Mouse (Mus musculus): Measurements from ENCODE around the gene Lrrc28. TPM values are rescaled to one million over a fixed set of nuclear protein-coding genes. Genes with fewer than 3 reads are reported as not detected.
A peak's percentile ranks its signal among the peaks of the same experiment; 100 is the strongest.

Lrrc28 gene
- total RNA-seq (2014; rRNA removed) (45.2 and 70.4 TPM in 2 replicates), polyA plus RNA-seq (2015; fragmentation: Nextera tagmentation; extraction: Ambion mirVana) (31.3 and 32.2 TPM in 2 replicates)

DNA sequence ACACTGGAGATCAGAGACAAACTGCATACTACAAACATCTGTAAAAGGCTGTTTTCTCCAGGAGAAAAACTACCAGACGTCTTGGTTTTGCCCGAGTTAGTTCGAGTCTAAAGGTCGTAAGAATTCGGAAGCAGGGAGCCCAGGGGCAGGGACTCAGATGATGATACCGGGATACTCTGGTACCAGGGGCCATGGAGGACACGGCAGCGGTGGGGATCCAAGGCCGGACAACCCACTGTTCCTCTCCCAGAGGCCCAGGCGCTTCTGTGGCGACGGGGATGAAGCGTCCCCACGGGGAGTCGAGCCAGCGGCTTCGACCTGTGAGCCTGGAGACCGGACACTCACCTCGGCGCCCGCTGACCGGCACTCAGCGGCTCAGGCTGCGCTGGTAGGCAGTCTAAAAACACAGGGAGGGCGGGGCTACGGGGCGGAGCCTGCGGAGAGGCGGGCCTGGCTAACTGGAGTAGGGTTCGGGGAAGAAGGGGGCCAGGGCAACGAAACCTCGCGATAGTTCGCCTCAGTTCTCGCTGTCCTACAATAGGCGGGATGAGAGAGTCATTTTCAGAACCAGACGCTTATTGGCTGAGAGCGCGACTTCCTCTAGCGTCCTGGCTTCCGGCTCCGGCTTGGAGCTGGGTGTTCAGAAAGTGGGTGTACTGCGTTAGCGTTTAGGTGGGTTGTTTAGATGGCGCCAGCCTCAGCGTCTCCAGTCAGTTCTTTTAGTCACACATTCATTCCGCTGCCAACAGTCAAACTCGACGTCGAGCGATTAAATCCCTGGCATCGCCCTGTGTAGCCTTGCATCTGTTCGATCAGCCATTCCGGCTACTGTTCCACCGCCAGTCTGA is at the start of gene Lrrc28:
Lrrc28 (minus strand) TSS at position 436 of the 848 bp plus-strand sequence.
- ATAC-seq (peak; percentile 100), DNase-seq (peak; percentile 98)
- Histone ChIP-seq H3K9ac (peak within 1 kb of the TSS; percentile 89), H3K4me1 (ENCODE audit: insufficient read depth) (peaks cover 8% of the 10 kb centered on the region; the same call in 1 of the 2 replicates), H3K36me3 (ENCODE audit: insufficient read depth) (0 out of 2 replicates have a peak, but pooled peaks cover 5% of the 10 kb centered on the region), H3K27ac (ENCODE audit: low read depth, low read length) (peak within 1 kb of the TSS; percentile 95), H3K9me3 (ENCODE audit: low read length) (no peaks in the 10 kb centered on the region), H3K4me2 (ENCODE audit: low read depth) (peak within 1 kb of the TSS; percentile 73), H3K4me3 (ENCODE audit: low read depth, low read length) (peak within 1 kb of the TSS; percentile 90), H3K27me3 (ENCODE audit: insufficient read depth, low read length) (no peaks in the 10 kb centered on the region)
- WGBS: under 1% methylated on average over 55 of the region's 55 CpGs
- no peak for TF ChIP-seq CTCF (IDR thresholded peaks at IDR 0.05; ENCODE audit: low read depth)

DNA sequence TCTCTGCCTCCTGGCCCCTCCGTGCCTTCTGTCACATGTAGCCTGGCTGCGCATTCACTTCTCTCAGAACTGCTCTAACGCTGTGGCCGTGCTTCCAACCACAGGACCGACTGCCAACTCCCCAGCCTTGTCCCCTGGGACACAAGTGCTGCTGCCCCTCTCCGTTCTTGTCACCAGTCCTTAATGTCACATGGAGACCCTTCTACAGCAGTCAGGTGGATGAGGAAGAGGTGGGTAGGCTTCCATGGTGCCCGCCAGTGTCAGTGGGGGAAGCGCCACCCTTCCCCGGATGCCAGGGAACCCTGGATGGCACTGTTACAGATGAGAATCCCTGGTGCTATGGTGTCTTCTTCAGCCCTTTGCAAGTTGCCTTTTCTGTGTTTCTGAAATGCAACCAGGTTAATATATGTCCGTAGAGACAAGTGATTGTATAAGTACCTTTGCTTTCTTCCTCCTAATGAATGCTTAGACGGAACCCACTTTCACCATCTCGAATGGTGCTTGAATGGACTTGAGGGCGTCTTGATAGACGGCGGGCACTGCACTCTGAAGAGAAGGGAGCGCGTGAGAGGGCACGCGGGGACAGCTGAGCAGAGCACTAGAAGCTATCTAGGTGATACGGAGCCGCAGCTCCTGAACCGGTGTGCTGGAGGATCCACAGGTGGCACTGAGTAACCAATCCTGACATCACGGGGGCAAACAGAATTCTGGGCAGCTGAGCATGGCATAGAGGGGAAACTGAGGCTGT is 47.9 kb upstream of the Lrrc28 start:
- no peak for DNase-seq
- 91% methylated on average over 23 of the region's 23 CpGs for WGBS

DNA sequence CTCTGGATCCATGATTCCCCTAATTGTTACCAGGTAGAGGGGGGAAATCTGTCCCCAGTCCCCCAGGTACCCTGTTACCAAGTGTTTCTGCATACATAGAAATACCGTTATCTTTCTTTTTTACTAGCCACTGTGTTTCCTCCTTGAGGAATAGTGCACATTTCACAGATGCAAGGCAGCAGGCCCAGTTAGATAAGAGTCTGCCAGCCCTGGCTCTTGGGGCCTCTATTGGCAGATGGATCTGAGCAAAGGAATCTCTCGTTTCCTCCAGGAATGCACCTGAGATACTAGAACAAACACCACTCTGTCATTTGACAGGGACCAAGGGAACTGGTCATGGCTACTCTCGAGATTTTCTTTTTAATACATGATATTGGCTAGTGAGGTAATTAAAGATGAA is 47.1 kb upstream of the Lrrc28 start:
- Histone ChIP-seq H3K4me3 (ENCODE audit: low read depth, low read length) (no peak overlapping the region), H3K36me3 (ENCODE audit: insufficient read depth) (no peaks in the 10 kb centered on the region), H3K27me3 (ENCODE audit: insufficient read depth, low read length) (no peaks in the 10 kb centered on the region), H3K9me3 (ENCODE audit: low read length) (no peaks in the 10 kb centered on the region), H3K4me2 (ENCODE audit: low read depth) (no peak overlapping the region), H3K4me1 (ENCODE audit: insufficient read depth) (no peaks in the 10 kb centered on the region), H3K27ac (ENCODE audit: low read depth, low read length) (no peak overlapping the region), H3K9ac (no peak overlapping the region)
- DNase-seq (no peak), ATAC-seq (no peak)
- no peak for TF ChIP-seq CTCF (IDR thresholded peaks at IDR 0.05; ENCODE audit: low read depth)
- 73% methylated on average over 3 of the region's 3 CpGs for WGBS

More for the DNA sequence above, 47.9 kb upstream of the Lrrc28 start:
- Histone ChIP-seq H3K4me2 (ENCODE audit: low read depth) (no peak overlapping the region), H3K4me3 (ENCODE audit: low read depth, low read length) (no peak overlapping the region), H3K4me1 (ENCODE audit: insufficient read depth) (no peaks in the 10 kb centered on the region), H3K9me3 (ENCODE audit: low read length) (no peaks in the 10 kb centered on the region), H3K9ac (no peak overlapping the region), H3K36me3 (ENCODE audit: insufficient read depth) (no peaks in the 10 kb centered on the region), H3K27ac (ENCODE audit: low read depth, low read length) (no peak overlapping the region), H3K27me3 (ENCODE audit: insufficient read depth, low read length) (no peaks in the 10 kb centered on the region)
- no peak for TF ChIP-seq CTCF (IDR thresholded peaks at IDR 0.05; ENCODE audit: low read depth)
- ATAC-seq: peak; percentile 25; the same call in 1 of the 2 replicates

DNA sequence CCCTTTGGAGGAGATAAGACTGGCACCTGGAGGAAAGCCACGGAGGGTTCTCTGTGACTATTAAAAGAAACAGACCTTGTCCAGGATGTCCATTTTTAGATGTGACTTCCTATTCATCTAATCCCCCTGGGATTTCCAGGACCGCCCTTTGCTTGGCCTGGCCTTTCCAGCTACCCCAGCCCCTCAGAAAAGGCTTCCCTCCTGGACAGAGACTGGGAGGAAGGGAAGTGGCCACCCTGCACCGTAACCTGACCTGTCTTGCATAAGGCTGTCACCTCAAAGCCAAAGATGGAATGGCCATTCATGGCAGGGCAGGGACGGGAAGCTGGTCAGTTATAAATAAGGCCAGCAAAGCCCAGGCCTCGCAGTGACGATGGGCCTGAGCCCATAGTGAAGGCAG is 46.0 kb upstream of the Lrrc28 start:
- Histone ChIP-seq H3K36me3 (ENCODE audit: insufficient read depth) (no peaks in the 10 kb centered on the region), H3K27me3 (ENCODE audit: insufficient read depth, low read length) (no peaks in the 10 kb centered on the region), H3K27ac (ENCODE audit: low read depth, low read length) (no peak overlapping the region), H3K4me1 (ENCODE audit: insufficient read depth) (no peaks in the 10 kb centered on the region), H3K9me3 (ENCODE audit: low read length) (no peaks in the 10 kb centered on the region), H3K9ac (no peak overlapping the region), H3K4me3 (ENCODE audit: low read depth, low read length) (no peak overlapping the region), H3K4me2 (ENCODE audit: low read depth) (no peak overlapping the region)
- TF ChIP-seq CTCF (IDR thresholded peaks at IDR 0.05; ENCODE audit: low read depth): no peak
- ATAC-seq (no peak), DNase-seq (no peak)
- WGBS: 87% methylated on average over 6 of the region's 6 CpGs

- no peaks in the 10 kb centered on the region for H3K27me3 ChIP-seq (ENCODE audit: insufficient read depth, low read length)
- DNase-seq (no peak), ATAC-seq (no peak)
- no peaks in the 10 kb centered on the region for H3K36me3 ChIP-seq (ENCODE audit: insufficient read depth)
- H3K9ac ChIP-seq: no peak overlapping the region
- 78% methylated on average over 7 of the region's 7 CpGs for WGBS
- H3K27ac ChIP-seq (ENCODE audit: low read depth, low read length): no peak overlapping the region
- no peak overlapping the region for H3K4me3 ChIP-seq (ENCODE audit: low read depth, low read length)
- no peaks in the 10 kb centered on the region for H3K4me1 ChIP-seq (ENCODE audit: insufficient read depth)
- H3K9me3 ChIP-seq (ENCODE audit: low read length): no peaks in the 10 kb centered on the region
- H3K4me2 ChIP-seq (ENCODE audit: low read depth): no peak overlapping the region
- no peak for TF ChIP-seq CTCF (IDR thresholded peaks at IDR 0.05; ENCODE audit: low read depth)
These were observed 44.7 kb upstream of the Lrrc28 start for GRCm38 (mm10) chr7:67689793-67690192.

GRCm38 (mm10) chr7:67688281-67688680 is 43.2 kb upstream of the Lrrc28 start:
- no peaks in the 10 kb centered on the region for H3K27me3 ChIP-seq (ENCODE audit: insufficient read depth, low read length)
- WGBS: 16% methylated on average over 3 of the region's 3 CpGs

More at GRCm38 (mm10) chr7:67688281-67688680, 43.2 kb upstream of the Lrrc28 start:
- Histone ChIP-seq H3K9me3 (ENCODE audit: low read length) (no peaks in the 10 kb centered on the region), H3K4me1 (ENCODE audit: insufficient read depth) (no peaks in the 10 kb centered on the region), H3K36me3 (ENCODE audit: insufficient read depth) (no peaks in the 10 kb centered on the region), H3K4me3 (ENCODE audit: low read depth, low read length) (no peak overlapping the region), H3K27ac (ENCODE audit: low read depth, low read length) (no peak overlapping the region), H3K4me2 (ENCODE audit: low read depth) (no peak overlapping the region), H3K9ac (no peak overlapping the region)
- ATAC-seq (peak; percentile 19; the same call in 1 of the 2 replicates), DNase-seq (no peak)
- TF ChIP-seq CTCF (IDR thresholded peaks at IDR 0.05; ENCODE audit: low read depth): no peak
